9 mouse cellular contexts compared by ENCODE assay signal in genomic region chr1:139422941-139423340, GRCm38 (mm10). TPM values are rescaled to one million over a fixed set of nuclear protein-coding genes. Genes with fewer than 3 reads are reported as not detected.
DNase-seq lines count a peak whose midpoint lies in the region; ATAC-seq and TF ChIP-seq lines count a peak whose summit lies in the region.
"Had no signal": no experiment of that assay in that cellular context is flagged by ENCODE, and none has a peak within 500 bp of the region (broad histone marks: within the 10 kb centered on the region; RNA-seq: fewer than 3 reads in every experiment).

No protein-coding gene starts in this region.

- 33% methylated on average over 10 of the region's 10 CpGs for WGBS in thymus, adult 2 months
- WGBS in heart, embryonic 15.5 days: 13% methylated on average over 10 of the region's 10 CpGs
- WGBS in midbrain, embryonic 12.5 days: 34% methylated on average over 10 of the region's 10 CpGs

- no peaks in the 10 kb centered on the region for H3K36me3 ChIP-seq in thymus, adult 2 months (ENCODE audit: control insufficient read depth, insufficient read depth, low read length)
- H3K36me3 ChIP-seq in heart, embryonic 15.5 days: no peaks in the 10 kb centered on the region
- 0 out of 2 replicates have a peak, but pooled peaks cover 3% of the 10 kb centered on the region for H3K36me3 ChIP-seq in midbrain, embryonic 12.5 days

- peaks cover 13% of the 10 kb centered on the region for H3K4me1 ChIP-seq in thymus, adult 2 months (replicated peaks; ENCODE audit: control insufficient read depth, insufficient read depth, low read length)
- peaks cover 35% of the 10 kb centered on the region for H3K4me1 ChIP-seq in heart, embryonic 15.5 days (replicated peaks)
- peaks cover 36% of the 10 kb centered on the region for H3K4me1 ChIP-seq in midbrain, embryonic 12.5 days

- H3K27ac ChIP-seq in thymus, adult 2 months (ENCODE audit: control insufficient read depth, insufficient read depth, low read length): no peak overlapping the region
- peak overlapping the region; percentile 91 for H3K27ac ChIP-seq in heart, embryonic 15.5 days
- H3K27ac ChIP-seq in midbrain, embryonic 12.5 days (replicated peaks): peak overlapping the region; percentile 94

- TF ChIP-seq POLR2A in thymus, adult 2 months (IDR thresholded peaks at IDR 0.05; ENCODE audit: control insufficient read depth, extremely low read depth, insufficient read depth, low read length, poor library complexity): no peak

- no peaks in the 10 kb centered on the region for H3K9me3 ChIP-seq in heart, embryonic 15.5 days (replicated peaks)
- no peaks in the 10 kb centered on the region for H3K9me3 ChIP-seq in midbrain, embryonic 12.5 days

- no peak for TF ChIP-seq CTCF in thymus, adult 2 months (IDR thresholded peaks at IDR 0.05; ENCODE audit: borderline replicate concordance, control insufficient read depth, extremely low read depth, insufficient read depth, low read length, poor library complexity)

- no peaks in the 10 kb centered on the region for H3K27me3 ChIP-seq in thymus, adult 2 months (ENCODE audit: control insufficient read depth, insufficient read depth, low read length)
- no peaks in the 10 kb centered on the region for H3K27me3 ChIP-seq in heart, embryonic 15.5 days
- no peaks in the 10 kb centered on the region for H3K27me3 ChIP-seq in midbrain, embryonic 12.5 days

- peak overlapping the region; percentile 92 for H3K9ac ChIP-seq in heart, embryonic 15.5 days
- peak overlapping the region; percentile 94 for H3K9ac ChIP-seq in midbrain, embryonic 12.5 days (replicated peaks)

- no peak for ATAC-seq in heart, embryonic 15.5 days (replicated peaks; ENCODE audit: insufficient number of reproducible peaks, insufficient read depth, low FRiP score, low read depth)
- no peak for ATAC-seq in midbrain, embryonic 12.5 days (ENCODE audit: low FRiP score, low read depth)
- no peak for ATAC-seq in erythroid progenitor cell, adult 5-6 weeks (replicated peaks; ENCODE audit: low FRiP score, poor library complexity, severe bottlenecking)

- H3K4me3 ChIP-seq in thymus, adult 2 months (ENCODE audit: control insufficient read depth, insufficient read depth, low read length): no peak overlapping the region; the same call in 1 of the 2 replicates
- peak overlapping the region; percentile 90 for H3K4me3 ChIP-seq in heart, embryonic 15.5 days
- H3K4me3 ChIP-seq in midbrain, embryonic 12.5 days: peak overlapping the region; percentile 87

- peak overlapping the region; percentile 71 for H3K4me2 ChIP-seq in heart, embryonic 15.5 days
- peak overlapping the region; percentile 72 for H3K4me2 ChIP-seq in midbrain, embryonic 12.5 days (replicated peaks)

- peak; percentile 22 for DNase-seq in thymus, adult 2 months
- DNase-seq in thymus, adult 18-20 months: no peak
- DNase-seq in c-Kit-positive CD71-positive TER-119-positive erythroid progenitor cells, embryonic 14.5 days (ENCODE audit: low spot score): peak; percentile 25
- peak; percentile 42 to 48 for DNase-seq in kidney, postnatal 4 days
- DNase-seq in urinary bladder, adult 2 months (ENCODE audit: low spot score): no peak

RNA-seq across cellular contexts. Expression of gene Zbtb41, which starts 0.9 kb away (rescaled TPM):
- 4.4 and 4.9 TPM in 2 replicates for polyA plus RNA-seq in thymus, adult 2 months (2012; rRNA removed)
- 6.5 and 6.9 TPM in 2 replicates for polyA plus RNA-seq in heart, embryonic 15.5 days (2015; fragmentation: Nextera tagmentation; extraction: Ambion mirVana)
- polyA plus RNA-seq in midbrain, embryonic 12.5 days (2016; fragmentation: Nextera tagmentation; extraction: Ambion mirVana): 22.9 and 29.3 TPM in 2 replicates
- total RNA-seq in erythroid progenitor cell, adult 5-6 weeks (2015; ENCODE audit: low replicate concordance): 6.5 and 7.1 TPM in 2 replicates
- 5.8 and 7.3 TPM in 2 replicates for total RNA-seq in erythroid progenitor cell, adult 5-6 weeks (2017; ENCODE audit: low replicate concordance)
- 6.5 and 7.5 TPM in 2 replicates for polyA plus RNA-seq in urinary bladder, adult 2 months (2012; rRNA removed)

RNA-seq across cellular contexts. Expression of gene Aspm, which starts 31.6 kb away (rescaled TPM):
- polyA plus RNA-seq in thymus, adult 2 months (2012; rRNA removed): 4.7 and 6.6 TPM in 2 replicates
- 10.6 and 10.8 TPM in 2 replicates for polyA plus RNA-seq in heart, embryonic 15.5 days (2015; fragmentation: Nextera tagmentation; extraction: Ambion mirVana)
- 26.2 TPM in 2 replicates for polyA plus RNA-seq in midbrain, embryonic 12.5 days (2016; fragmentation: Nextera tagmentation; extraction: Ambion mirVana)
- total RNA-seq in erythroid progenitor cell, adult 5-6 weeks (2015; ENCODE audit: low replicate concordance): 212 and 227 TPM in 2 replicates
- total RNA-seq in erythroid progenitor cell, adult 5-6 weeks (2017; ENCODE audit: low replicate concordance): 266 and 287 TPM in 2 replicates
- 0.40 and 0.46 TPM in 2 replicates for polyA plus RNA-seq in urinary bladder, adult 2 months (2012; rRNA removed)

RNA-seq across cellular contexts. Expression of gene Crb1, which starts 46.0 kb away (rescaled TPM):
- polyA plus RNA-seq in thymus, adult 2 months (2012; rRNA removed): 0.03 TPM in 1 of 2 replicates, not detected in the other
- 0.04 and 0.09 TPM in 2 replicates for polyA plus RNA-seq in heart, embryonic 15.5 days (2015; fragmentation: Nextera tagmentation; extraction: Ambion mirVana)
- polyA plus RNA-seq in midbrain, embryonic 12.5 days (2016; fragmentation: Nextera tagmentation; extraction: Ambion mirVana): 3.5 and 4.0 TPM in 2 replicates
- total RNA-seq in erythroid progenitor cell, adult 5-6 weeks (2015; ENCODE audit: low replicate concordance): not detected in 2 replicates
- total RNA-seq in erythroid progenitor cell, adult 5-6 weeks (2017; ENCODE audit: low replicate concordance): 0.13 TPM in 1 of 2 replicates, not detected in the other
- polyA plus RNA-seq in urinary bladder, adult 2 months (2012; rRNA removed): 0.15 TPM in 1 of 2 replicates, not detected in the other
- polyA plus RNA-seq: large intestine, adult 2 months had no signal

Comparison
In these comparisons a context has a peak if more than half of its experiments do, and no peak if none do; other contexts are left out.
1. DNase-seq: peak in thymus, adult 2 months (single experiment), c-Kit-positive CD71-positive TER-119-positive erythroid progenitor cells, embryonic 14.5 days (single experiment) and kidney, postnatal 4 days (2 of 2); none in thymus, adult 18-20 months (0 of 2) and urinary bladder, adult 2 months (single experiment).